Mouse (Mus musculus) heart, postnatal 0 days (tissue): ENCODE results near the gene Wdcp. TPM values are rescaled to one million over a fixed set of nuclear protein-coding genes. Genes with fewer than 3 reads are reported as not detected.

Experiments used
- ATAC-seq: fragments of 200-750 bp; cut with Nextera tagmentation; 2 replicates; pipeline ENCODE4 v1.8.0; 2017; ENCODE audit warnings: low read depth, moderate number of reproducible peaks, moderate library complexity; ENCODE audit not compliant: insufficient read depth
- DNase-seq: peaks from one replicate; pipeline ENCODE4 v3.0.0-alpha.2; 2016; ENCODE audit warnings: low spot score
- H3K27ac ChIP-seq: fragments of 300-500 bp; sonication (generic); 2 replicates; pipeline ENCODE4 v1.5.1; 2014; ENCODE audit warnings: low read depth, mild to moderate bottlenecking
- H3K27me3 ChIP-seq: fragments of 300-500 bp; sonication (generic); 2 replicates; pipeline ENCODE4 v1.6.1; 2014; ENCODE audit warnings: low read length, mixed read lengths; ENCODE audit not compliant: control insufficient read depth, insufficient read depth
- H3K36me3 ChIP-seq: fragments of 300-500 bp; sonication (generic); replicated peaks from 2 replicates; pipeline ENCODE4 v1.6.1; 2014; ENCODE audit warnings: low read length, mixed read lengths; ENCODE audit not compliant: control insufficient read depth, insufficient read depth
- H3K4me1 ChIP-seq: fragments of 300-500 bp; sonication (generic); 2 replicates; pipeline ENCODE4 v1.6.1; 2014; ENCODE audit warnings: antibody characterized with exemption; ENCODE audit not compliant: control insufficient read depth, insufficient read depth
- H3K4me2 ChIP-seq: fragments of 300-500 bp; sonication (generic); 2 replicates; pipeline ENCODE4 v1.6.1; 2014; ENCODE audit warnings: low read depth, mild to moderate bottlenecking, low read length, moderate library complexity
- H3K4me3 ChIP-seq: fragments of 300-500 bp; sonication (generic); 2 replicates; pipeline ENCODE4 v1.5.1; 2014; ENCODE audit warnings: low read depth, low read length
- H3K9ac ChIP-seq: fragments of 300-500 bp; sonication (generic); replicated peaks from 2 replicates; pipeline ENCODE4 v1.6.1; 2014; ENCODE audit warnings: low read depth, low read length, mixed read lengths
- H3K9me3 ChIP-seq: fragments of 300-500 bp; sonication (generic); replicated peaks from 2 replicates; pipeline ENCODE4 v1.6.1; 2016; ENCODE audit warnings: low read length; ENCODE audit not compliant: control insufficient read depth
- CTCF ChIP-seq: IDR thresholded peaks from 2 replicates; pipeline ENCODE4 v1.5.1; 2016; ENCODE audit warnings: antibody characterized with exemption, control low read depth, low read depth
- EP300 ChIP-seq: IDR thresholded peaks from 2 replicates; pipeline ENCODE4 v1.6.1; 2016; ENCODE audit warnings: antibody characterized with exemption, low read depth
- WGBS: fragments of 180-500 bp; shearing (Covaris S2); extraction: QIAGEN DNeasy Blood & Tissue Kit; methylation state at CpG from one replicate; pipeline ENCODE4 v1.1.7; 2014; 5-methylcytosine and 5-hydroxymethylcytosine counted together
- polyA plus RNA-seq: library from polyadenylated mRNA; unstranded; fragments of >200 nt; fragmentation: Nextera tagmentation; extraction: Ambion mirVana; gene quantifications from 2 replicates; pipeline ENCODE4 v1.2.1, GENCODE M21; 2015
- total RNA-seq: library from RNA; depleted of rRNA; stranded (reverse); fragments of >200 nt; gene quantifications from 2 replicates; pipeline ENCODE4 v1.2.3, GENCODE M21; 2014; ENCODE audit warnings: low replicate concordance; rRNA removed

The Wdcp gene
- total and polyA plus RNA-seq, 2 experiments from 2014 or later, result 7.8 to 14.6 TPM

- peak within 1 kb of the TSS; percentile 89 for H3K27ac ChIP-seq
- peak; percentile 95 for ATAC-seq
- no peaks in the 10 kb centered on the region for H3K36me3 ChIP-seq
- H3K27me3 ChIP-seq, result no peaks in the 10 kb centered on the region
- no peaks in the 10 kb centered on the region for H3K9me3 ChIP-seq
- peak within 1 kb of the TSS; percentile 73 for H3K9ac ChIP-seq
- TF ChIP-seq EP300, result no peak; the same call in 1 of the 2 replicates
- TF ChIP-seq CTCF, result no peak; the same call in 1 of the 2 replicates
- H3K4me2 ChIP-seq, result peak within 1 kb of the TSS; percentile 88
- peak within 1 kb of the TSS; percentile 83 for H3K4me3 ChIP-seq
- no peaks in the 10 kb centered on the region for H3K4me1 ChIP-seq
- under 1% methylated on average over 84 of the region's 125 CpGs for WGBS
- DNase-seq, result peak; percentile 87
Measured at GRCm38 (mm10) chr12:4906951-4907906, 64.1 kb downstream of the Wdcp start, which contains the start of gene Ubxn2a. TSS of gene Ubxn2a (minus strand) at chr12:4907705.

- WGBS, result 85% methylated on average over 7 of the region's 7 CpGs
- Histone ChIP-seq H3K9ac (no peak overlapping the region), H3K4me2 (no peak overlapping the region), H3K4me3 (no peak overlapping the region), H3K27me3 (no peaks in the 10 kb centered on the region), H3K36me3 (no peaks in the 10 kb centered on the region), H3K9me3 (no peaks in the 10 kb centered on the region), H3K4me1 (no peaks in the 10 kb centered on the region), H3K27ac (no peak overlapping the region)
- ATAC-seq (no peak), DNase-seq (no peak)
- TF ChIP-seq EP300, result no peak
- no peak for TF ChIP-seq CTCF
Measured at GRCm38 (mm10) chr12:4908391-4908790, 65.3 kb downstream of the Wdcp start.

Other genes with a start within 250 kb of the Wdcp start
- 0.08 and 0.65 TPM in 2 replicates for gene Fam228a, start 104.9 kb upstream of the Wdcp start, total RNA-seq
- 0.14 TPM in 1 of 2 replicates, not detected in the other for gene Fam228a, start 104.9 kb upstream of the Wdcp start, polyA plus RNA-seq
- gene Pfn4, start 74.3 kb upstream of the Wdcp start, total RNA-seq, result 2.7 TPM in 1 of 2 replicates, not detected in the other
- 3.4 TPM in 2 replicates for gene Pfn4, start 74.3 kb upstream of the Wdcp start, polyA plus RNA-seq
- gene Fam228b, start 74.0 kb upstream of the Wdcp start, total RNA-seq, result 0.19 and 3.4 TPM in 2 replicates
- gene Fam228b, start 74.0 kb upstream of the Wdcp start, polyA plus RNA-seq, result 2.3 and 3.3 TPM in 2 replicates
- gene Sf3b6, start 25.8 kb upstream of the Wdcp start, total RNA-seq, result 53.2 and 74.0 TPM in 2 replicates
- gene Sf3b6, start 25.8 kb upstream of the Wdcp start, polyA plus RNA-seq, result 144 and 147 TPM in 2 replicates
- gene Fkbp1b, start 1.7 kb upstream of the Wdcp start, total RNA-seq, result 0.34 and 1.5 TPM in 2 replicates
- 5.2 and 6.2 TPM in 2 replicates for gene Fkbp1b, start 1.7 kb upstream of the Wdcp start, polyA plus RNA-seq
- 1.1 TPM in 1 of 2 replicates, not detected in the other for gene Mfsd2b, start 31.1 kb downstream of the Wdcp start, total RNA-seq
- gene Mfsd2b, start 31.1 kb downstream of the Wdcp start, polyA plus RNA-seq, result 0.69 and 0.79 TPM in 2 replicates
- 18.7 and 21.0 TPM in 2 replicates for gene Ubxn2a, start 64.4 kb downstream of the Wdcp start, total RNA-seq
- 44.7 and 45.1 TPM in 2 replicates for gene Ubxn2a, start 64.4 kb downstream of the Wdcp start, polyA plus RNA-seq
- gene Atad2b, start 74.0 kb downstream of the Wdcp start, total RNA-seq, result 11.7 and 18.2 TPM in 2 replicates
- gene Atad2b, start 74.0 kb downstream of the Wdcp start, polyA plus RNA-seq, result 4.9 and 5.4 TPM in 2 replicates